Mouse (Mus musculus): ENCODE data around the gene Ms4a4a.
"Not testable (repeated sequence)": the region's sequence is repeated elsewhere in the genome, so short reads cannot be mapped to it uniquely, and the experiment has no call there.

Gene Ms4a4a

GRCm38 (mm10) chr19:11375273-11375672, at the start of gene Ms4a4a:
Ms4a4a (plus strand) TSS chr19:11375523.
- in situ Hi-C loops (cut with MboI, MseI): no loop called here

GRCm38 (mm10) chr19:11335932-11336331, 39.4 kb upstream of the Ms4a4a start, which contains the start of gene Ms4a7:
Ms4a7 (minus strand) TSS chr19:11336146.
- in situ Hi-C loops (cut with MboI, MseI): no loop called here

GRCm38 (mm10) chr19:11343147-11343546, 32.2 kb upstream of the Ms4a4a start:
- in situ Hi-C loops (cut with MboI, MseI): no loop called here

- in situ Hi-C loops (cut with MboI, MseI): no loop called here
These were observed 31.3 kb upstream of the Ms4a4a start for GRCm38 (mm10) chr19:11343992-11344391.

- in situ Hi-C loops (cut with MboI, MseI): loop anchor here (5.0 kb wide), 2 partner anchors 257 to 422 kb away; partner anchors contain the start of gene Mrpl16
These were observed 25.4 kb upstream of the Ms4a4a start for GRCm38 (mm10) chr19:11349698-11350481.

GRCm38 (mm10) chr19:11351878-11352277, 23.4 kb upstream of the Ms4a4a start:
- in situ Hi-C loops (cut with MboI, MseI): loop anchor here (5.0 kb wide), 2 partner anchors 255 to 420 kb away; partner anchors contain the start of gene Mrpl16

- in situ Hi-C loops (cut with MboI, MseI): loop anchor here (5.0 kb wide), 1 partner anchor 157 kb away; no protein-coding TSS in a partner anchor
These were observed 19.6 kb upstream of the Ms4a4a start for GRCm38 (mm10) chr19:11355730-11356129.

GRCm38 (mm10) chr19:11360106-11360505, 15.2 kb upstream of the Ms4a4a start:
- in situ Hi-C loops (cut with MboI, MseI): no loop called here

- in situ Hi-C loops (cut with MboI, MseI): no loop called here
These were observed 13.3 kb upstream of the Ms4a4a start for GRCm38 (mm10) chr19:11362002-11362401.

DNA sequence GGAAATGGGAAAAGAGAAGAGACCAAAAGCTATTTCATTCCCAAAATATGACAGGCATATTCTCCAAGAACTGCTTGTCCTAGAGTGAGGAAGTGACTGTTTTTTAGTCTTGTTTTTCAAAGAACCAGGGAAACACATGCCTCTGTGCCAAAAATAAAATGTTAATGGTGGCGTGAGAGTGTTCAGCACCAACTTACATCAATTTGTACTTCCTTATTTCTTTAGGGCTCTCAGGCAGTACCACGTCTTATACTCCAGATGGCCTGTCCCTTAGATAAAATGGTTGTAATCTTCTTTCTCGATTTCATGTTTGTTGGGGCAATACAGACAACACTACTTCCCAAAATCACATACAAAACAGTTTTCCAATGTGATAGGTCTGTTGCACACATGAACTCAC, 7.0 kb upstream of the Ms4a4a start:
- in situ Hi-C loops (cut with MboI, MseI): no loop called here

- in situ Hi-C loops (cut with MboI, MseI): no loop called here
These were observed 4.1 kb upstream of the Ms4a4a start for GRCm38 (mm10) chr19:11371181-11371580.

DNA sequence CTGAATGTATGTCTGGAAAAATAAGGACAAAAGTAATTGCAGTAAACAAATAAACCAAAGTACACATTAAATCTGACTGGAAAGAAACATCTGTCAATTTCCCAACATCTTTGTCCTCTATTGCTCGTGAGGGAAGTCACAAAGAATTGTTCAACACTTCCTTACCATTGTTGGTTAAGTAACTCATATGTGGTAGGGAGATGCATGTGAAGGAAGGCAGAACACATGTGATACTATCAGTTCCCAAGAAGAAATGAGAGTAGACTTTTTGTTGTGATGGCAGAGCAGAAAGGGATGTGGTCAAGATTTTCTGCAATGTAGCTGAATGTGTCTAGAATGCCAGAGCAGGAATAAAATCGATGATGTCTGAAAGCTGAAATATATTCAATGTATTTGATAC, 1.1 kb downstream of the Ms4a4a start:
- in situ Hi-C loops (cut with MboI, MseI): no loop called here

DNA sequence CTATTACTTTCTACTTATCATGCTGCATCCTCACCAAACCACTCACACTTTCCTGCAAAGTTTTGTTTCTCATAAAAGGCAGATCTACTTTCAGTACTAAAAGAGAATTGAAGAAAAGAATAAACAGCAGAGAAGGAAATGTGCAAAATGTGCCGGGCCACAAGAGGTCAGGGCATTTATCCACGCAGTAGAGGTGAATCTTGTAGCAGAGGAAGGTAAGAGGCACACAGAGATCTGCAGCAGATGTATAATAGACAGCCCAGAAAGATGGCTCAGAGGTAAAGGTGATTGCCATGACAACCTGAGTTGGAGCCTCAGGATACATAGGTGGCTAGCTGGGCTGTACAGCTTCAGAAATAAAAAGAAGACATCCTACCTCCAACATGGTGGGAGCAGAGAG, 11.8 kb downstream of the Ms4a4a start:
- in situ Hi-C loops (cut with MboI, MseI): no loop called here

DNA sequence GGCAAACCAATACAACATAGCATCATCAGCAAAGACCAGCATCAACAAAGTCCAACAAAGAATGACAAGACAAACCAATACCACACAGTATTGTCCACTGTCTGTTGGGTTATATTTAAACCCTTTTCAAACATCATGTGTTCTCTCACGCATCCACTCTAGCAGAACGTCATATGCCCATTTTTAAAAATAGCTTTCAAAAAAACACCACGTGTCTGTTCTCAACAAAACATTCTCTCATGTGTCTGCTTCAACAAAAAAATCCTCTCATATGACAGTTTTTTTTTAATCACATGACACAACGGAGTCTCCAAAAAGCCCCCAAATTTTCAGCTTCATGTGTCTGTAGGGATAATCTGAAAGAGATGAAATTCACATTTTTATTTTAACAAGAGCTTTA, 12.4 kb downstream of the Ms4a4a start:
- in situ Hi-C loops (cut with MboI, MseI): no loop called here

GRCm38 (mm10) chr19:11388949-11389348, 13.6 kb downstream of the Ms4a4a start:
- in situ Hi-C loops (cut with MboI, MseI): no loop called here

DNA sequence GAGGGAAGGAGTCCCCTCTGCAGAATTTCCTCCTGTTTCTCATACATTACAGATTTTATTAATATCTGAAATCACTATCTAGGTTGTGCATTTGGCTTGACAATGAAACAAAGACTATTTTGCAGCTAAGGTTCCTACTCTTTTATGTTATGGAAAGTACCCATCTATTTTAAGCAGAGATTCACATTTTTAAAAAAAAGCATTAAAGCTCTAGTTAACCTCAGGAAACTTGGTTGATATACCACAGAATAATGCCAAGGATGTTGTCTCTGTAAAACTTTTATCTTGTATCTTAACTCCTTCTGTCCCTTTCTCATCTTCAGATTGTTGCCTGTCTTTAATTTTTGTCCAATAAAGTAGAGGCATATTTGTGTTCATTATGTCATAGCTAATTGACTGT, 20.4 kb downstream of the Ms4a4a start:
- in situ Hi-C loops (cut with MboI, MseI): no loop called here

DNA sequence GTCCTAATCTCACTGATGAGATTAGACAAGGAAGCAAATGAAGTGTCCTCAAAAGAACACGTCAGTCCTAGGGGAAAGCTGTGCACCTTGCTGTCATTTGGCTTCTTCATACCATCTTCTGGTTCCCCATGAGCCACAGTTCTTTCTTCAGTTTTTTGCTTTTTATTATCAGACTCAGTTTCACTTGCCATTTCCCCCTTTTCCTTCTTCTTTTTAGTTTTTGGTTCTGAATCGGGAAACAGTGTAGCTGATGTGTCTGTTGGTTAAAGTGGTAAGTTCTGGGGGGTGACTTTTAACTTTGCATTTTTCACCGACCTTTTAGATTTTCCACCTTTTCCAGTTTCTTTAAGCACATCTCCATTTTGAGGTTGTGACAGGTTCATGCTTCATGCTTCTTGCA, 29.2 kb downstream of the Ms4a4a start, which contains the start of gene Ms4a4c:
Gene Ms4a4c (plus strand): TSS at position 244 of the 400 bp plus-strand sequence.
- in situ Hi-C loops (cut with MboI, MseI): no loop called here

GRCm38 (mm10) chr19:11407428-11407827, 32.1 kb downstream of the Ms4a4a start:
- in situ Hi-C loops (cut with MboI, MseI): no loop called here

DNA sequence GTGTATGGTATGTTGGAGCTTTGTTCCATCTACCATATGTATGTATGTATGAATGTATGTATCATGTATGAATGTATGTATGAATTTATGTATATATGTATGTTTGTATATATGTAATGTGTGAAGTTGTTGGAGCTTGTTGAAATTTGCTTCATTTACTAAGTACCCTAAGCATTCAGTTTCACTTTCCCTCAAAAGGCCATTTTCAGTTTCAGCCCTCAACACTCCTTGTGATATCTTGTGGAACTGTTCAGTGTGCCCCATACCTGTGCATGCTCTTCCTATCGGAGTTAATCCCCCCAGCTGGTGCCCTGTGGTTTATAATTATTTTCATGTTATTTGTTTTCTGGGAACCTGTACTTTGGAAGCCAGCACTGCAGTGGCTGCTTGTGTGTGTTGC, 33.3 kb downstream of the Ms4a4a start:
- in situ Hi-C loops (cut with MboI, MseI): no loop called here

GRCm38 (mm10) chr19:11411640-11412039, 36.3 kb downstream of the Ms4a4a start:
- in situ Hi-C loops (cut with MboI, MseI): no loop called here

- in situ Hi-C loops (cut with MboI, MseI): no loop called here
These were observed 38.8 kb downstream of the Ms4a4a start for GRCm38 (mm10) chr19:11414084-11414483.

DNA sequence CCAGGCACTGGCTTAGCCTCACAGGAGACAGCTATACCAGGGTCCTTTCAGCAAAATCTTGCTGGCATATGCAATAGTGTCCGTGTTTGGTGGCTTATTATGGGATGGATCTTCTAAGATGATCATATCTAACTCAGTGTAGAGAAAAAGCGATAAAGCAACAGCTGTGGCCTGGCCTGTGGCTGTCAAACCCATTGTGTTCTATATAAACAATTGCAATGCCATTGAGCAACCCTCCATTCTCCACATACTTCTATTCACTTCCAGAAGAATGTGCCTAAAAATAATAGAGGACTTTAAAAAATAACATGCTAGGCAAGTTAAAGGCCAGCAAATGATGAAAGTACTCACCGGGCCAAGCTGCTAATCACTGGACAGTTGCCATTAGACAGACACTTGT, 40.3 kb downstream of the Ms4a4a start:
- in situ Hi-C loops (cut with MboI, MseI): no loop called here

GRCm38 (mm10) chr19:11418865-11419264, 43.5 kb downstream of the Ms4a4a start:
- in situ Hi-C loops (cut with MboI, MseI): not testable (repeated sequence)

Measured in T-helper 1 cell (primary cell).